Comparison of ENCODE assay signal across 17 mouse cellular contexts in the genomic region with DNA sequence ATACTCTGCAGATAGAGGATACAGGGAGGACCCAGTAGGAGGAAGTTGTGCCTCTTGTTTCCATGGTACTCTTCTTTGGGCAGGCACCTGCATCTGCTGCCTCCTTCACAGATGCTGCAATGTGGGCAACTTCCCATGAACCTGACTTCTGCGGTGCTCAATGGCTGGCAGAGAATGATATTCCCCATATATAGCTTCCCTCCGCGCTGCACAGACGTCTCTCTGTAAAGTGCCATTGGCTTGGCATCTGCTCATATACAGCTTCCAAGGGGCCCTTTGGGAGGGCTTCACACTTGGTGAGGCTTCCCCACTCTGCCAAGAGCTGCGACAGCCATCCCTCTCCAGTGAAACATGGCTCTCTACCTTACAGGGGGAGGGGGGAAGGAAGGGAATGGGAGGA.
DNase-seq lines count a peak whose midpoint lies in the region; ATAC-seq and TF ChIP-seq lines count a peak whose summit lies in the region.
"Had no signal": no experiment of that assay in that cellular context is flagged by ENCODE, and none has a peak within 500 bp of the region (broad histone marks: within the 10 kb centered on the region; RNA-seq: fewer than 3 reads in every experiment).

No protein-coding gene starts in this region.

- no peaks in the 10 kb centered on the region for H3K27me3 ChIP-seq in hindbrain, embryonic 14.5 days (ENCODE audit: control insufficient read depth, insufficient read depth, low read length)
- no peaks in the 10 kb centered on the region for H3K27me3 ChIP-seq in hindbrain, embryonic 10.5 days (ENCODE audit: insufficient read depth, poor library complexity, severe bottlenecking)
- H3K27me3 ChIP-seq in neural tube, embryonic 13.5 days: no peaks in the 10 kb centered on the region
- H3K27me3 ChIP-seq: lung, embryonic 15.5 days; megakaryocyte, embryonic 14.5 days; stomach, embryonic 15.5 days had no signal

- H3K4me2 ChIP-seq in hindbrain, embryonic 14.5 days (replicated peaks): no peak overlapping the region
- H3K4me2 ChIP-seq in neural tube, embryonic 13.5 days: no peak overlapping the region
- H3K4me2 ChIP-seq: liver, embryonic 11.5 days; lung, embryonic 15.5 days; stomach, embryonic 15.5 days had no signal

- H3K36me3 ChIP-seq in hindbrain, embryonic 14.5 days (replicated peaks; ENCODE audit: control insufficient read depth, insufficient read depth): no peaks in the 10 kb centered on the region
- no peaks in the 10 kb centered on the region for H3K36me3 ChIP-seq in hindbrain, embryonic 10.5 days
- no peaks in the 10 kb centered on the region for H3K36me3 ChIP-seq in neural tube, embryonic 13.5 days
- H3K36me3 ChIP-seq: lung, embryonic 15.5 days; stomach, embryonic 15.5 days had no signal

- intact Hi-C loops in left cerebral cortex, adult 2 months (cut with DNase I): no loop called here

- no peak for DNase-seq in hindbrain, embryonic 14.5 days (ENCODE audit: low spot score)
- no peak for DNase-seq in hindbrain, embryonic 10.5 days (ENCODE audit: low spot score)
- no peak for DNase-seq in neural tube, embryonic 10.5 days (ENCODE audit: extremely low spot score, low spot score)
- DNase-seq in left cerebral cortex, adult 2 months (ENCODE audit: extremely low spot score in 1 of 2, low spot score in 2 of 2): peak; percentile 12 to 23
- DNase-seq in telencephalon, adult 2 months (ENCODE audit: low read depth, low spot score): peak; percentile 42
- no peak for DNase-seq in spleen, postnatal 36 days (ENCODE audit: low spot score in 2 of 2)
- DNase-seq: cerebellum, adult 2 months; gastrocnemius, postnatal 25 days; thymus, postnatal 14 days had no signal

- peaks cover 5% of the 10 kb centered on the region; the same call in 1 of the 2 replicates for H3K4me1 ChIP-seq in hindbrain, embryonic 14.5 days (replicated peaks; ENCODE audit: control insufficient read depth, insufficient read depth, low read length)
- H3K4me1 ChIP-seq in hindbrain, embryonic 10.5 days (replicated peaks): no peaks in the 10 kb centered on the region
- H3K4me1 ChIP-seq in neural tube, embryonic 13.5 days (replicated peaks): no peaks in the 10 kb centered on the region
- H3K4me1 ChIP-seq: lung, embryonic 15.5 days; megakaryocyte, embryonic 14.5 days; stomach, embryonic 15.5 days had no signal

- H3K27ac ChIP-seq in hindbrain, embryonic 14.5 days: no peak overlapping the region
- H3K27ac ChIP-seq in hindbrain, embryonic 10.5 days: no peak overlapping the region
- H3K27ac ChIP-seq in neural tube, embryonic 13.5 days (replicated peaks): no peak overlapping the region
- H3K27ac ChIP-seq in left cerebral cortex, adult 2 months: no peak overlapping the region
- H3K27ac ChIP-seq: lung, embryonic 15.5 days; stomach, embryonic 15.5 days had no signal

- peak; percentile 54; the same call in 1 of the 2 replicates for ATAC-seq in hindbrain, embryonic 14.5 days (ENCODE audit: low FRiP score)
- peak; percentile 36; the same call in 1 of the 2 replicates for ATAC-seq in neural tube, embryonic 13.5 days (ENCODE audit: low read depth)
- ATAC-seq: CD4-positive, CD25-positive, alpha-beta regulatory T cell, adult 4 months; inflammation-experienced regulatory T-cells, adult 6 months had no signal

- H3K9ac ChIP-seq in hindbrain, embryonic 14.5 days: no peak overlapping the region
- no peak overlapping the region for H3K9ac ChIP-seq in neural tube, embryonic 13.5 days
- H3K9ac ChIP-seq: lung, embryonic 15.5 days; stomach, embryonic 15.5 days had no signal

- no peak overlapping the region for H3K4me3 ChIP-seq in hindbrain, embryonic 14.5 days (replicated peaks; ENCODE audit: low read length)
- no peak overlapping the region for H3K4me3 ChIP-seq in hindbrain, embryonic 10.5 days
- no peak overlapping the region for H3K4me3 ChIP-seq in neural tube, embryonic 13.5 days
- no peak overlapping the region for H3K4me3 ChIP-seq in left cerebral cortex, adult 2 months
- H3K4me3 ChIP-seq: erythroblast, embryonic 14.5 days; lung, embryonic 15.5 days; megakaryocyte, embryonic 14.5 days; stomach, embryonic 15.5 days had no signal

- no peaks in the 10 kb centered on the region for H3K9me3 ChIP-seq in hindbrain, embryonic 14.5 days (ENCODE audit: control insufficient read depth, low read length)
- H3K9me3 ChIP-seq in hindbrain, embryonic 10.5 days: no peaks in the 10 kb centered on the region
- no peaks in the 10 kb centered on the region for H3K9me3 ChIP-seq in neural tube, embryonic 13.5 days
- H3K9me3 ChIP-seq: lung, embryonic 15.5 days; megakaryocyte, embryonic 14.5 days; stomach, embryonic 15.5 days had no signal

- 77% methylated on average over 5 of the region's 5 CpGs for WGBS in hindbrain, embryonic 14.5 days
- 92% methylated on average over 5 of the region's 5 CpGs for WGBS in hindbrain, embryonic 10.5 days
- 68% methylated on average over 5 of the region's 5 CpGs for WGBS in neural tube, embryonic 13.5 days

- no peak for TF ChIP-seq CTCF in left cerebral cortex, adult 2 months (IDR thresholded peaks at IDR 0.05)

Comparison
In these comparisons a context has a peak if more than half of its experiments do, and no peak if none do; other contexts are left out.
1. DNase-seq: peak in left cerebral cortex, adult 2 months (2 of 2) and telencephalon, adult 2 months (single experiment); none in hindbrain, embryonic 14.5 days (single experiment), hindbrain, embryonic 10.5 days (single experiment), neural tube, embryonic 10.5 days (single experiment) and spleen, postnatal 36 days (0 of 2).